Mouse (Mus musculus) left cerebral cortex, adult 9 months (tissue): Measurements from ENCODE around the gene Tnfrsf22.
"Not testable (repeated sequence)": the region's sequence is repeated elsewhere in the genome, so short reads cannot be mapped to it uniquely, and the experiment has no call there.

Experiments
- DNase-seq, 2 experiments: peaks; one replicate each; pipeline ENCODE4 v3.0.0; 2022; ENCODE audit warnings: low spot score in 2 of 2

Gene Tnfrsf22

GRCm38 (mm10) chr7:143649034-143649768, at the start of gene Tnfrsf22:
TSS of gene Tnfrsf22 (minus strand) at chr7:143649661.
- peak in 1 of 2 experiments; percentile 71 for DNase-seq

- peak in 1 of 2 experiments; percentile 33 for DNase-seq
Observed at GRCm38 (mm10) chr7:143696140-143696539, 46.7 kb upstream of the Tnfrsf22 start.

GRCm38 (mm10) chr7:143694550-143694949, 45.1 kb upstream of the Tnfrsf22 start:
- no peak for DNase-seq

GRCm38 (mm10) chr7:143692746-143693510, 43.5 kb upstream of the Tnfrsf22 start:
- no peak for DNase-seq

GRCm38 (mm10) chr7:143691909-143692308, 42.4 kb upstream of the Tnfrsf22 start:
- DNase-seq: no peak

GRCm38 (mm10) chr7:143691181-143691580, 41.7 kb upstream of the Tnfrsf22 start:
- DNase-seq: no peak

- DNase-seq: no peak
Observed at GRCm38 (mm10) chr7:143689946-143690345, 40.5 kb upstream of the Tnfrsf22 start.

GRCm38 (mm10) chr7:143689481-143689880, 40.0 kb upstream of the Tnfrsf22 start:
- DNase-seq: no peak

GRCm38 (mm10) chr7:143686676-143687075, 37.2 kb upstream of the Tnfrsf22 start:
- not testable (repeated sequence) for DNase-seq

GRCm38 (mm10) chr7:143686191-143686590, 36.7 kb upstream of the Tnfrsf22 start:
- not testable (repeated sequence) for DNase-seq

GRCm38 (mm10) chr7:143685359-143686067, 36.1 kb upstream of the Tnfrsf22 start, which contains the start of gene Tnfrsf23:
TSS of gene Tnfrsf23 (minus strand) at chr7:143685872.
- peak; percentile 63 to 76 for DNase-seq

GRCm38 (mm10) chr7:143684569-143684968, 35.1 kb upstream of the Tnfrsf22 start:
- DNase-seq: not testable (repeated sequence)

- DNase-seq: no peak
Observed at GRCm38 (mm10) chr7:143681566-143681965, 32.1 kb upstream of the Tnfrsf22 start.

GRCm38 (mm10) chr7:143680836-143681235, 31.4 kb upstream of the Tnfrsf22 start:
- not testable (repeated sequence) for DNase-seq

GRCm38 (mm10) chr7:143679650-143680049, 30.2 kb upstream of the Tnfrsf22 start:
- DNase-seq: not testable (repeated sequence)

- no peak for DNase-seq
Observed at GRCm38 (mm10) chr7:143666427-143667311, 17.2 kb upstream of the Tnfrsf22 start.

- DNase-seq: no peak
Observed at GRCm38 (mm10) chr7:143663470-143663869, 14.0 kb upstream of the Tnfrsf22 start.

GRCm38 (mm10) chr7:143660797-143661196, 11.3 kb upstream of the Tnfrsf22 start:
- DNase-seq: no peak

GRCm38 (mm10) chr7:143649769-143650346, 397 bp upstream of the Tnfrsf22 start:
- DNase-seq: not testable (repeated sequence)

GRCm38 (mm10) chr7:143643949-143644348, 5.5 kb downstream of the Tnfrsf22 start:
- DNase-seq: not testable (repeated sequence)

GRCm38 (mm10) chr7:143636674-143637073, 12.8 kb downstream of the Tnfrsf22 start:
- no peak for DNase-seq
